Mouse (Mus musculus) CH12.LX (cell line): Measurements from ENCODE around the gene Cdh15. TPM values are rescaled to one million over a fixed set of nuclear protein-coding genes. Genes with fewer than 3 reads are reported as not detected.

Experiments
- DNase-seq: peaks from one replicate; pipeline ENCODE4 v3.0.0-alpha.2; 2013; ENCODE audit errors: extremely low read depth
- H3K27ac ChIP-seq: 2 replicates; pipeline ENCODE4 v1.5.1; 2012; ENCODE audit warnings: low read depth, mild to moderate bottlenecking, control low read depth, moderate library complexity; ENCODE audit not compliant: insufficient read depth
- H3K27me3 ChIP-seq: replicated peaks from 2 replicates; pipeline ENCODE3; 2012; ENCODE audit warnings: inconsistent platforms
- H3K36me3 ChIP-seq, 2 experiments: replicated peaks in 1 of 2; 2 replicates each; pipeline versions ENCODE3 to v1.6.1; 2012; ENCODE audit warnings: inconsistent platforms in 1 of 2, low read length in 1 of 2, mild to moderate bottlenecking in 1 of 2, mixed read lengths in 1 of 2, moderate library complexity in 1 of 2; ENCODE audit not compliant: control insufficient read depth in 1 of 2, insufficient read depth in 1 of 2
- H3K4me1 ChIP-seq, 2 experiments: 2 replicates each; pipeline ENCODE4 v1.6.1; 2012; ENCODE audit warnings: inconsistent platforms in 1 of 2, moderate library complexity in 1 of 2; ENCODE audit not compliant: insufficient read depth in 2 of 2, control insufficient read depth in 1 of 2
- H3K4me2 ChIP-seq: 2 replicates; pipeline ENCODE4 v1.6.1; 2012; ENCODE audit warnings: low read depth, mild to moderate bottlenecking, control low read depth; ENCODE audit not compliant: poor library complexity, insufficient read depth, severe bottlenecking
- H3K4me3 ChIP-seq, 3 experiments: fragments of 150-350 bp in 1 of 3; sonication (generic) in 1 of 3; replicated peaks in 1 of 3; 2 replicates each; pipeline versions ENCODE3 to v1.5.1; 2011 to 2012; ENCODE audit warnings: low read depth in 2 of 3, low read length in 2 of 3, mild to moderate bottlenecking in 2 of 3, moderate library complexity in 2 of 3, control low read depth in 1 of 3, improper control_type of control experiment in 1 of 3, inconsistent platforms in 1 of 3, mixed read lengths in 1 of 3; ENCODE audit not compliant: poor library complexity in 1 of 3
- H3K79me2 ChIP-seq: replicated peaks from 2 replicates; pipeline ENCODE4 v1.6.1; 2012; ENCODE audit warnings: mild to moderate bottlenecking, moderate library complexity; ENCODE audit not compliant: control insufficient read depth, poor library complexity, insufficient read depth, severe bottlenecking; ENCODE audit errors: extremely low read depth
- H3K9ac ChIP-seq: 2 replicates; pipeline ENCODE4 v1.6.1; 2012; ENCODE audit warnings: low read depth, mild to moderate bottlenecking, control low read depth, moderate library complexity; ENCODE audit not compliant: insufficient read depth
- H3K9me3 ChIP-seq: replicated peaks from 2 replicates; pipeline ENCODE3; 2012; ENCODE audit warnings: low read length, inconsistent platforms, mixed read lengths
- BHLHE40 ChIP-seq: IDR thresholded peaks from 2 replicates; pipeline ENCODE4 v1.6.1; 2011; ENCODE audit warnings: mild to moderate bottlenecking, low read depth, low read length, improper control_type of control experiment
- CHD1 ChIP-seq: IDR thresholded peaks from 2 replicates; pipeline ENCODE4 v1.6.1; 2012; ENCODE audit warnings: low read depth, low read length, improper control_type of control experiment, inconsistent platforms
- CHD2 ChIP-seq: IDR thresholded peaks from 2 replicates; pipeline ENCODE4 v1.6.1; 2011; ENCODE audit warnings: low read length, improper control_type of control experiment
- E2F4 ChIP-seq: IDR thresholded peaks from 2 replicates; pipeline ENCODE4 v1.6.1; 2011; ENCODE audit warnings: low read depth, low read length, improper control_type of control experiment; ENCODE audit not compliant: insufficient replicate concordance
- MAX ChIP-seq: IDR thresholded peaks from 2 replicates; pipeline ENCODE4 v1.6.1; 2011; ENCODE audit warnings: low read length, improper control_type of control experiment
- MAZ ChIP-seq: IDR thresholded peaks from 2 replicates; pipeline ENCODE4 v1.6.1; 2012; ENCODE audit warnings: low read depth, mild to moderate bottlenecking, inconsistent platforms, low read length, improper control_type of control experiment, moderate library complexity
- NELFE ChIP-seq: IDR thresholded peaks from 2 replicates; pipeline ENCODE4 v1.6.1; 2011; ENCODE audit warnings: low read depth, low read length, improper control_type of control experiment
- NRF1 ChIP-seq: IDR thresholded peaks from 2 replicates; pipeline ENCODE4 v1.6.1; 2014; ENCODE audit warnings: low read depth, mild to moderate bottlenecking, inconsistent platforms, low read length, improper control_type of control experiment, moderate library complexity
- POLR2A ChIP-seq: IDR thresholded peaks from 2 replicates; pipeline ENCODE4 v1.6.1; 2011; ENCODE audit warnings: low read depth, mild to moderate bottlenecking, improper control_type of control experiment, low read length
- POLR2AphosphoS2 ChIP-seq: IDR thresholded peaks from 2 replicates; pipeline ENCODE4 v1.6.1; 2011; ENCODE audit warnings: low read depth, low read length, improper control_type of control experiment
- RAD21 ChIP-seq: IDR thresholded peaks from 2 replicates; pipeline ENCODE4 v1.6.1; 2011; ENCODE audit warnings: low read depth, mild to moderate bottlenecking, low read length, improper control_type of control experiment, moderate library complexity
- RCOR1 ChIP-seq: conservative IDR thresholded peaks from 2 replicates; pipeline ENCODE4 v1.6.1; 2012; ENCODE audit warnings: low read depth, mild to moderate bottlenecking, inconsistent platforms, low read length, improper control_type of control experiment
- TBP ChIP-seq: conservative IDR thresholded peaks from 2 replicates; pipeline ENCODE4 v1.6.1; 2011; ENCODE audit warnings: low read depth, low read length, improper control_type of control experiment
- USF1 ChIP-seq: IDR thresholded peaks from 2 replicates; pipeline ENCODE4 v1.6.1; 2014; ENCODE audit warnings: low read depth, mild to moderate bottlenecking, inconsistent platforms, low read length, improper control_type of control experiment
- USF2 ChIP-seq: conservative IDR thresholded peaks from 2 replicates; pipeline ENCODE4 v1.6.1; 2011; ENCODE audit warnings: low read depth, low read length, improper control_type of control experiment
- ZC3H11A ChIP-seq: IDR thresholded peaks from 2 replicates; pipeline ENCODE4 v1.6.1; 2012; ENCODE audit warnings: low read depth, mild to moderate bottlenecking, inconsistent platforms, low read length, improper control_type of control experiment
- ZKSCAN1 ChIP-seq: IDR thresholded peaks from 2 replicates; pipeline ENCODE4 v1.6.1; 2012; ENCODE audit warnings: low read depth, inconsistent platforms, low read length, improper control_type of control experiment, borderline replicate concordance
- ZMIZ1 ChIP-seq: IDR thresholded peaks from 2 replicates; pipeline ENCODE4 v1.6.1; 2012; ENCODE audit warnings: low read depth, mild to moderate bottlenecking, inconsistent platforms, low read length, improper control_type of control experiment
- dilution Hi-C: fragments of 300-500 bp; cut with MboI; formaldehyde crosslinking; loops from 2 replicates; pipeline ENCODE4 v1.14.3; 2020; ENCODE audit warnings: low sequenced_read_pairs; ENCODE audit not compliant: extremely low pct_unique_long_range_greater_than_20kb, extremely low pct_ligation_motif_present
- in situ Hi-C: fragments of 300-500 bp; cut with MboI; formaldehyde crosslinking; loops from 3 replicates; pipeline ENCODE4 v1.14.3; 2019; ENCODE audit warnings: low sequenced_read_pairs, low pct_ligation_motif_present, low pct_unique_long_range_greater_than_20kb, mixed read lengths
- polyA plus RNA-seq: library from polyadenylated mRNA; unstranded; fragments of >175 nt; gene quantifications from 2 replicates; pipeline ENCODE4 v1.2.1, GENCODE M21; 2012; ENCODE audit warnings: low read depth; ENCODE audit not compliant: insufficient read length
- total RNA-seq, 2 experiments: library from RNA; depleted of rRNA; stranded (reverse); fragments of 300-350 nt in 1 of 2; fragments of >200 nt in 1 of 2; gene quantifications; 2 replicates each; pipeline ENCODE4 v1.2.3; 2012 to 2014

The Cdh15 gene
- total and polyA plus RNA-seq, 3 experiments = not detected

GRCm38 (mm10) chr8:122824571-122824970 is 23.2 kb upstream of the Cdh15 start:
- H3K4me3 ChIP-seq = no peak overlapping the region
- dilution Hi-C loops (no loop called here), in situ Hi-C loops (no loop called here)
- no peak overlapping the region for H3K4me2 ChIP-seq
- peaks cover 14 to 20% of the 10 kb centered on the region in 2 experiments for H3K4me1 ChIP-seq
- H3K36me3 ChIP-seq = no peaks in the 10 kb centered on the region
- H3K9me3 ChIP-seq = no peaks in the 10 kb centered on the region
- TF ChIP-seq USF2 (no peak), POLR2A (no peak)
- H3K9ac ChIP-seq = no peak overlapping the region
- DNase-seq = no peak
- no peaks in the 10 kb centered on the region for H3K79me2 ChIP-seq
- H3K27ac ChIP-seq = no peak overlapping the region
- no peaks in the 10 kb centered on the region for H3K27me3 ChIP-seq

GRCm38 (mm10) chr8:122824986-122825385 is 22.8 kb upstream of the Cdh15 start:
- in situ Hi-C loops = loop anchor here (5.0 kb wide), 2 partner anchors 203 to 323 kb away; partner anchors contain the start of gene Pabpn1l
- DNase-seq = no peak
- no peak overlapping the region for H3K9ac ChIP-seq
- TF ChIP-seq NRF1 = no peak
- TF ChIP-seq RAD21 = no peak
- TF ChIP-seq RCOR1 = no peak
- H3K36me3 ChIP-seq = no peaks in the 10 kb centered on the region
- no peak overlapping the region for H3K4me2 ChIP-seq
- H3K9me3 ChIP-seq = no peaks in the 10 kb centered on the region
- no peak overlapping the region for H3K4me3 ChIP-seq
- no peaks in the 10 kb centered on the region for H3K27me3 ChIP-seq
- dilution Hi-C loops = no loop called here
- no peak overlapping the region for H3K27ac ChIP-seq
- H3K79me2 ChIP-seq = no peaks in the 10 kb centered on the region
- peaks cover 14 to 23% of the 10 kb centered on the region in 2 experiments for H3K4me1 ChIP-seq

- Histone ChIP-seq H3K9me3 (no peaks in the 10 kb centered on the region), H3K9ac (no peak overlapping the region), H3K79me2 (no peaks in the 10 kb centered on the region), H3K4me2 (no peak overlapping the region), H3K27me3 (no peaks in the 10 kb centered on the region), H3K27ac (no peak overlapping the region), H3K4me3 (no peak overlapping the region), H3K36me3 (no peaks in the 10 kb centered on the region), H3K4me1 (peaks cover 16 to 27% of the 10 kb centered on the region in 2 experiments)
- no peak for DNase-seq
- TF ChIP-seq BHLHE40 (no peak), E2F4 (no peak), MAX (no peak), ZC3H11A (no peak), NRF1 (no peak), CHD1 (no peak), POLR2AphosphoS2 (no peak), TBP (no peak), RCOR1 (no peak), MAZ (no peak), ZMIZ1 (no peak), ZKSCAN1 (no peak), NELFE (no peak), CHD2 (no peak), USF1 (no peak)
- in situ Hi-C loops = loop anchor here (5.0 kb wide), 2 partner anchors 203 to 323 kb away; partner anchors contain the start of gene Pabpn1l
- dilution Hi-C loops = no loop called here
Measured at GRCm38 (mm10) chr8:122825408-122825807, 22.4 kb upstream of the Cdh15 start.
